Mouse (Mus musculus) lung, postnatal 0 days (tissue): Measurements from ENCODE around the gene Hyal2. TPM values are rescaled to one million over a fixed set of nuclear protein-coding genes. Genes with fewer than 3 reads are reported as not detected.

ENCODE experiments used
- ATAC-seq: fragments of 200-750 bp; cut with Nextera tagmentation; 2 replicates; pipeline ENCODE4 v1.8.0; 2017; ENCODE audit warnings: moderate library complexity
- DNase-seq: peaks from one replicate; pipeline ENCODE4 v3.0.0-alpha.2; 2016; ENCODE audit warnings: low spot score
- H3K27ac ChIP-seq: fragments of 300-500 bp; sonication (generic); 2 replicates; pipeline ENCODE4 v1.5.1; 2014; ENCODE audit warnings: antibody characterized with exemption, mild to moderate bottlenecking, low read length, mixed read lengths
- H3K27me3 ChIP-seq: fragments of 300-500 bp; sonication (generic); replicated peaks from 2 replicates; pipeline ENCODE4 v1.6.1; 2014; ENCODE audit warnings: low read length, mixed read lengths; ENCODE audit not compliant: insufficient read depth
- H3K36me3 ChIP-seq: fragments of 300-500 bp; sonication (generic); 2 replicates; pipeline ENCODE4 v1.6.1; 2014; ENCODE audit warnings: low read length, mixed read lengths; ENCODE audit not compliant: insufficient read depth
- H3K4me1 ChIP-seq: fragments of 300-500 bp; sonication (generic); 2 replicates; pipeline ENCODE4 v1.6.1; 2014; ENCODE audit warnings: antibody characterized with exemption, low read depth, low read length, mixed read lengths; ENCODE audit not compliant: insufficient read depth
- H3K4me2 ChIP-seq: fragments of 300-500 bp; sonication (generic); replicated peaks from 2 replicates; pipeline ENCODE4 v1.6.1; 2014; ENCODE audit warnings: low read depth, mild to moderate bottlenecking, low read length, moderate library complexity, mixed read lengths
- H3K4me3 ChIP-seq: fragments of 300-500 bp; sonication (generic); 2 replicates; pipeline ENCODE4 v1.5.1; 2014; ENCODE audit warnings: low read depth, low read length
- H3K9ac ChIP-seq: fragments of 300-500 bp; sonication (generic); replicated peaks from 2 replicates; pipeline ENCODE4 v1.6.1; 2014; ENCODE audit warnings: low read depth, mild to moderate bottlenecking
- H3K9me3 ChIP-seq: fragments of 300-500 bp; sonication (generic); 2 replicates; pipeline ENCODE4 v1.6.1; 2016; ENCODE audit warnings: low read length, mixed read lengths
- CTCF ChIP-seq: IDR thresholded peaks from 2 replicates; pipeline ENCODE4 v1.5.1; 2016; ENCODE audit warnings: antibody characterized with exemption, mild to moderate bottlenecking
- EP300 ChIP-seq: IDR thresholded peaks from 2 replicates; pipeline ENCODE4 v1.6.1; 2016; ENCODE audit warnings: antibody characterized with exemption, mild to moderate bottlenecking, control low read depth
- WGBS: fragments of 180-500 bp; shearing (Covaris S2); extraction: QIAGEN DNeasy Blood & Tissue Kit; methylation state at CpG from one replicate; pipeline ENCODE4 v1.1.7; 2014; 5-methylcytosine and 5-hydroxymethylcytosine counted together
- polyA plus RNA-seq: library from polyadenylated mRNA; unstranded; fragments of >200 nt; fragmentation: Nextera tagmentation; extraction: Ambion mirVana; gene quantifications from 2 replicates; pipeline ENCODE4 v1.2.1, GENCODE M21; 2015

The Hyal2 gene
- polyA plus RNA-seq, 1 experiment from 2014 or later: 103 TPM

DNA sequence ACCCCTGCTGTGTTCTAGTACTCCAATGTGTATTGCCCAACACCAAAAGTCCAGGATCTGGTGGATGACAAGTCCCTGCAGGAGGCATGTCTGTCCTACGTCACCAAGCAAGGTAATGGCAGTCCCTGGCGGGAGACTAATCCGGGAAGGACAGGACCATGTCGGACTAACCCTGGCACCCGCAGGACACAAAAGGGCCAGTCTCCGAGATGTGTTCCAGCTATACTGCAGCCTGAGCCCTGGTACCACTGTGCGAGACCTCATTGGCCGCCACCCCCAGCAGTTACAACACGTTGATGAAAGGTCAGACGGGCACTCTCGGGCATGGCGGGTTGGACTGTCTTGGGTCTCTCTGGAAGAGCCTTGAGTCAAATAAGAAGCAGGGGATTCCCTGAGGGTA, 23.0 kb upstream of the Hyal2 start:
- no peak overlapping the region for H3K4me3 ChIP-seq
- no peaks in the 10 kb centered on the region for H3K9me3 ChIP-seq
- no peaks in the 10 kb centered on the region for H3K27me3 ChIP-seq
- WGBS: 92% methylated on average over 12 of the region's 12 CpGs
- H3K27ac ChIP-seq: no peak overlapping the region
- H3K36me3 ChIP-seq: 0 out of 2 replicates have a peak, but pooled peaks cover 11% of the 10 kb centered on the region
- DNase-seq (no peak), ATAC-seq (no peak)
- TF ChIP-seq EP300 (no peak), CTCF (no peak)
- peaks cover 14% of the 10 kb centered on the region for H3K4me1 ChIP-seq
- no peak overlapping the region for H3K4me2 ChIP-seq
- H3K9ac ChIP-seq: no peak overlapping the region

DNA sequence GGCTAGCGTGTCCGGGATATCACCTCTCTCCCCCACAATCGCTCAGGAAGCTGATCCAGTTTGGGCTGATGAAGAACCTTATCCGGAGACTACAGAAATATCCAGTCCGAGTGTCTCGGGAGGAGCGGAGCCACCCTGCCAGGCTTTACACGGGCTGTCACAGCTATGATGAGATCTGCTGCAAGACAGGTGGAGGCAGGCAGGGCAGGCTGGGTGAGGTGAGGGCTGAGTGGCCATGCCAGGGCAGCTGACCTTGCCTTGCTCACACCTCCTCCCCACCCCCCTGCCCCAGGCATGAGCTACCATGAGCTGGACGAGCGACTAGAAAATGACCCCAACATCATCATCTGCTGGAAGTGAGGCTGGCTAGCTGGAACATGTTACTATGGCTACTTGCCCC, 22.5 kb upstream of the Hyal2 start:
- ATAC-seq: no peak
- no peak for DNase-seq

GRCm38 (mm10) chr9:107545602-107546001, 22.1 kb upstream of the Hyal2 start:
- ATAC-seq: no peak
- 14% methylated on average over 3 of the region's 3 CpGs for WGBS
- Histone ChIP-seq H3K27ac (no peak overlapping the region), H3K4me3 (no peak overlapping the region), H3K9ac (no peak overlapping the region), H3K9me3 (no peaks in the 10 kb centered on the region), H3K27me3 (no peaks in the 10 kb centered on the region), H3K4me2 (no peak overlapping the region), H3K36me3 (0 out of 2 replicates have a peak, but pooled peaks cover 6% of the 10 kb centered on the region), H3K4me1 (peaks cover 14% of the 10 kb centered on the region)
- peak; percentile 74 for DNase-seq
- TF ChIP-seq CTCF (peak; percentile 93), EP300 (no peak)

More for the DNA sequence above, 22.5 kb upstream of the Hyal2 start:
- WGBS: 81% methylated on average over 10 of the region's 10 CpGs
- H3K4me2 ChIP-seq: no peak overlapping the region
- H3K27me3 ChIP-seq: no peaks in the 10 kb centered on the region
- H3K4me1 ChIP-seq: peaks cover 14% of the 10 kb centered on the region
- H3K27ac ChIP-seq: no peak overlapping the region
- H3K4me3 ChIP-seq: no peak overlapping the region
- 0 out of 2 replicates have a peak, but pooled peaks cover 6% of the 10 kb centered on the region for H3K36me3 ChIP-seq
- H3K9me3 ChIP-seq: no peaks in the 10 kb centered on the region
- TF ChIP-seq CTCF (no peak), EP300 (no peak)
- no peak overlapping the region for H3K9ac ChIP-seq

GRCm38 (mm10) chr9:107547026-107547425, 20.7 kb upstream of the Hyal2 start, which contains the start of gene Zmynd10:
Zmynd10 (plus strand) TSS chr9:107547298.
- H3K27me3 ChIP-seq: no peaks in the 10 kb centered on the region
- ATAC-seq: peak; percentile 67
- 0 out of 2 replicates have a peak, but pooled peaks cover 6% of the 10 kb centered on the region for H3K36me3 ChIP-seq
- peak within 1 kb of the TSS; percentile 46 for H3K4me2 ChIP-seq
- no peaks in the 10 kb centered on the region for H3K9me3 ChIP-seq
- WGBS: 3% methylated on average over 20 of the region's 20 CpGs
- TF ChIP-seq EP300: no peak
- no peak for TF ChIP-seq CTCF
- peaks cover 17% of the 10 kb centered on the region for H3K4me1 ChIP-seq
- peak; percentile 97 for DNase-seq
- no peak within 1 kb of the TSS for H3K4me3 ChIP-seq
- H3K27ac ChIP-seq: no peak within 1 kb of the TSS
- no peak within 1 kb of the TSS for H3K9ac ChIP-seq

- H3K4me1 ChIP-seq: peaks cover 19% of the 10 kb centered on the region
- H3K9ac ChIP-seq: no peak overlapping the region
- H3K4me3 ChIP-seq: no peak overlapping the region
- H3K9me3 ChIP-seq: no peaks in the 10 kb centered on the region
- 71% methylated on average over 5 of the region's 5 CpGs for WGBS
- no peaks in the 10 kb centered on the region for H3K27me3 ChIP-seq
- no peak overlapping the region for H3K27ac ChIP-seq
- TF ChIP-seq EP300: no peak
- TF ChIP-seq CTCF: no peak
- H3K4me2 ChIP-seq: no peak overlapping the region
- DNase-seq (no peak), ATAC-seq (no peak)
- 0 out of 2 replicates have a peak, but pooled peaks cover 6% of the 10 kb centered on the region for H3K36me3 ChIP-seq
Observed at GRCm38 (mm10) chr9:107547957-107548356, 19.8 kb upstream of the Hyal2 start.

DNA sequence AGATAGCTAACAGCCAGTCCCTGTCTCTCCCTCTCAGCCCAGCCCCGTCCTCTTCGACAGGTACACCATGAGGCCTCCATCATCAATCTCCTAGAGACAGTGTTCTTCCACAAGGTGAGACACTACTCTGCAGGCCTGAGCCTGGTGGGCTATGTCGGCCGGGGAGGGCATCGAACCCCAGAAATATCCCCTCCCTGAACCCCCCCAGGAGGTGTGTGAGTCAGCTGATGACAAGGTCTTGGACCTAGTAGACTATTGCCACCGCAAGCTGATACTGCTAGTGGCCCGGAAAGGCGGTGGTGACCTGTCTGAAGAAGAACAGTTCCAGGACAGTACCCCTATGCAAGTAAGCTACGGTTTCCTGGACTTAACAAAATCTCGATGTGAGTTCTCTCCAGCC, 18.9 kb upstream of the Hyal2 start:
- 92% methylated on average over 10 of the region's 10 CpGs for WGBS
- TF ChIP-seq EP300 (no peak), CTCF (no peak)

More for the DNA sequence above, 18.9 kb upstream of the Hyal2 start:
- H3K27me3 ChIP-seq: no peaks in the 10 kb centered on the region
- H3K36me3 ChIP-seq: 0 out of 2 replicates have a peak, but pooled peaks cover 6% of the 10 kb centered on the region
- H3K27ac ChIP-seq: no peak overlapping the region
- no peak overlapping the region for H3K4me2 ChIP-seq
- H3K4me3 ChIP-seq: no peak overlapping the region
- H3K9ac ChIP-seq: no peak overlapping the region
- DNase-seq: no peak
- H3K4me1 ChIP-seq: peaks cover 26% of the 10 kb centered on the region
- no peaks in the 10 kb centered on the region for H3K9me3 ChIP-seq
- ATAC-seq: no peak
